Mouse (Mus musculus): ENCODE data around the gene Casr. TPM values are rescaled to one million over a fixed set of nuclear protein-coding genes. Genes with fewer than 3 reads are reported as not detected.

Gene Casr
- polyA plus RNA-seq, 1 experiment from 2014 or later: 0.52 TPM

DNA sequence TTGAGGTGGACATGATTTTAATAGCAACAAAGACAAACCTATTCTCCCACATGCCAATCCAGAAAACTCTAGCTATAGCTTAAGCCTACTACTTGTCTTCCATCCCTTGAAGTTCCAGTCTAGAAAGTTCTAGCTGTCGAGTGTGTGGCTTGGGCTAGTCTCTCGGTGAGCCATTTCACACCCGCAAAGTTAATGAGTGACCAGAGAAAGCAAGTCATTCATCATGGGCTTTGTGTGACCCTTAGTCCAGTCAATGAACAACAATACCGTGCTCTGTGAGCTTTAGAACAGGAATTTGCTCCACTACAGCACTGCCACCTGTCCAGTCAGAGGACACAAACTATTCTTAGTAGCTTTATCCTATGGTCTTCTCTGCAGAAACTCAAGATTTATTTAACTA is 16.6 kb downstream of the Casr start:
- no peak overlapping the region for H3K4me2 ChIP-seq
- 82% methylated on average over 4 of the region's 4 CpGs for WGBS
- no peaks in the 10 kb centered on the region for H3K9me3 ChIP-seq
- no peaks in the 10 kb centered on the region for H3K36me3 ChIP-seq
- no peak overlapping the region for H3K27ac ChIP-seq
- H3K4me1 ChIP-seq: no peaks in the 10 kb centered on the region
- no peak for ATAC-seq (ENCODE audit: insufficient number of reproducible peaks, insufficient read depth, low FRiP score, low TSS enrichment, low read depth)
- H3K4me3 ChIP-seq: no peak overlapping the region
- no peaks in the 10 kb centered on the region for H3K27me3 ChIP-seq
- no peak overlapping the region for H3K9ac ChIP-seq

- H3K9ac ChIP-seq: no peak overlapping the region
- ATAC-seq (ENCODE audit: insufficient number of reproducible peaks, insufficient read depth, low FRiP score, low TSS enrichment, low read depth): no peak
- no peaks in the 10 kb centered on the region for H3K4me1 ChIP-seq
- H3K4me3 ChIP-seq: no peak overlapping the region
- no peak overlapping the region for H3K27ac ChIP-seq
- no peaks in the 10 kb centered on the region for H3K27me3 ChIP-seq
- WGBS: 78% methylated on average over 3 of the region's 3 CpGs
- no peaks in the 10 kb centered on the region for H3K36me3 ChIP-seq
- no peaks in the 10 kb centered on the region for H3K9me3 ChIP-seq
- H3K4me2 ChIP-seq: no peak overlapping the region
These were observed 18.9 kb downstream of the Casr start for GRCm38 (mm10) chr16:36543091-36543490.

DNA sequence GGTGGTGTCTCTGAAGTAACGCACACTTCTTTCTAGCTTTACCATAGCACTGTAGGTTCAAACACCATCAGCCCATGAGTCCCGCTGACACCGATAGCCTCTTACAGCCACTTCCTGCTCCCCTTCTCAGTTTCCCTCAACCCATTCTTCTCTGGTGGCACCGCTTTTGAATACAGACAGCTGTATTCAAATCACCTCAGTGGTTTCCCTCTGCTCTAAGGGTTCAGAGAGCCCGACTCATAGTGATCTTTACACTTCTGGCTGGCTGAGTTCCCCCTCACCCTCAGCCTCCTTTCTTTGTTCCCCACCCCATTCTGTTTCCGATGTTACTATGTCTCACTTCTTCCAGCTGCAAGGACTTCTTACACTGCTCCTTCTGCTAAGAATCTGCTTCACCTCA is 21.1 kb downstream of the Casr start:
- Histone ChIP-seq H3K9me3 (no peaks in the 10 kb centered on the region), H3K4me3 (no peak overlapping the region), H3K36me3 (no peaks in the 10 kb centered on the region), H3K9ac (no peak overlapping the region), H3K27me3 (no peaks in the 10 kb centered on the region), H3K27ac (no peak overlapping the region), H3K4me2 (no peak overlapping the region), H3K4me1 (no peaks in the 10 kb centered on the region)
- no peak for ATAC-seq (ENCODE audit: insufficient number of reproducible peaks, insufficient read depth, low FRiP score, low TSS enrichment, low read depth)
- WGBS: 80% methylated on average over 6 of the region's 6 CpGs

DNA sequence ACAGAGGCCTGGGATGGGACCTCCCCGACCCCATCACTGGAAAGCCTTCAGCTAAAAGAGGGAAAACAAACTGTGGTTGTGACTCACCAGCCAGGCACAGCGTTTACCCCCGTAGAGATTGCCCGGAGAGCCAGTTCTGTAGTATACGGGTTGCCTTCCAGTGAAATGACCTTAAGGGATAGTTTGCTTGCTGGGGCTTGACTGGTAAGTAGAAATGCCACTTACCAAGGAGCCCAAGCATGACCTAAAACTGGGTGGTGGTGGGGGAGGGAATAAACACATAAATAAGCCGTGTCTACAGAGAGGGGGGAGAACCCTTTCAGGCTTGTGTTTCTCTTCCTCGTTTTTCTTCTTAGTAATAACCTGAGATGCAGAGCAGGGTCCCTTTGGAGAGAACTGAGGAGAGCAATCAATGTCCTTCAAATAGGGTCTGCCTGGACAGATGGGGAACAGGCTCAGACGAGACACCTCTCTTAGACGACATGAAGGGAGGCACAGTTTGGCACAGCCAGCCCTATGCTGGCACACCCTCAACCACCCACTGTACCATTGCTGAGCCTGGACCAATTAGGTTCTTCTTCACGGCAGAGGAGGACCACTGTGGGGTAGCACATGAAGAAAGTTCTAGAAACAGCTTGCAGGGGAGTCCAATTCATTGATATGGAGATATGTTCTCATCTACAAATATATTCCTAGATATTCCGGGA is 28.8 kb downstream of the Casr start:
- Histone ChIP-seq H3K4me3 (no peak overlapping the region), H3K4me2 (no peak overlapping the region), H3K9ac (no peak overlapping the region), H3K4me1 (0 out of 2 replicates have a peak, but pooled peaks cover 3% of the 10 kb centered on the region), H3K27ac (no peak overlapping the region; the same call in 1 of the 2 replicates), H3K27me3 (no peaks in the 10 kb centered on the region), H3K36me3 (no peaks in the 10 kb centered on the region), H3K9me3 (no peaks in the 10 kb centered on the region)
- no peak for ATAC-seq (ENCODE audit: insufficient number of reproducible peaks, insufficient read depth, low FRiP score, low TSS enrichment, low read depth)
- 73% methylated on average over 11 of the region's 11 CpGs for WGBS

DNA sequence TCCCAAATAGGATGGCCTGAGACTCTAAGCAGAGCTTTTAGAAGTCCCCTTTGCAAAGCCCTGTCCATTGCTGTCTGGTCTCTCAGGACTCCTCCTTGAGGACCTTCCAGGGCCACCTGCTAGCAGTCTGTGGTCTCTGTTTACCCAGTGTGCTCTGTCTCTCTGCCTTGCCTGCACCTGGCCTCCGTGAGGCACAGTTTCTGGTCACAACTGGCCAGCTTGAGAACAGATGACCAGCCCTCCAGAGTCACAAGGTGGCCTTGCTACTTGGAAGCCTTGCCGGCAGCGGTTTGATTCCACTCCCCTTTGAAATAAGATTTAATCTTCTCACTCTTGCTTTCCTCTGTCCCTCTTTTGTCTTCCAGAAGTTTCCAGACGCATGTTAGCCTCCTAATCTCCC is 29.9 kb downstream of the Casr start:
- Histone ChIP-seq H3K9me3 (no peaks in the 10 kb centered on the region), H3K4me3 (no peak overlapping the region), H3K4me1 (0 out of 2 replicates have a peak, but pooled peaks cover 3% of the 10 kb centered on the region), H3K27me3 (no peaks in the 10 kb centered on the region), H3K27ac (no peak overlapping the region), H3K36me3 (no peaks in the 10 kb centered on the region), H3K4me2 (no peak overlapping the region), H3K9ac (no peak overlapping the region)
- 66% methylated on average over 4 of the region's 4 CpGs for WGBS
- peak; percentile 23; the same call in 1 of the 2 replicates for ATAC-seq (ENCODE audit: insufficient number of reproducible peaks, insufficient read depth, low FRiP score, low TSS enrichment, low read depth)

DNA sequence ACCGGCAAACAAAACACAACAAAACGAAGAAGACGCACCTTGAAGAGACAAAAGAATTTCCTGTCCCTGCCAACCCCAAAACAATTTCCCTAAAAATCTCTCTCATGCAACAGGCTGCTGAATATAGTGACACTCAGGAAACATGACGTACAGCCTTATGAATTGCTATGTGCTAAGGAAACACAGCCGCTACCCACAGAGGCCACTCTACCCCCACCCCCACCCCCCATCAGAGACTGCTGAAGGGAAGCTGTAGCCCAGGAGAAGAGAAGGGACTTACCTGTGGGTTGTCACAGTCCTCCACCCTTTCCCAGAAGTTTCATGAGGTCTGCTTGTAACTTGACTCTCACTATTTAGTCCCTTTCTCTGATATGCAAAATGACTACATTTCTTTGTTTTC is 30.3 kb downstream of the Casr start:
- no peak for ATAC-seq (ENCODE audit: insufficient number of reproducible peaks, insufficient read depth, low FRiP score, low TSS enrichment, low read depth)
- Histone ChIP-seq H3K27me3 (no peaks in the 10 kb centered on the region), H3K4me1 (0 out of 2 replicates have a peak, but pooled peaks cover 3% of the 10 kb centered on the region), H3K9ac (no peak overlapping the region), H3K4me3 (no peak overlapping the region), H3K36me3 (no peaks in the 10 kb centered on the region), H3K27ac (peak overlapping the region; percentile 28; the same call in 1 of the 2 replicates), H3K4me2 (no peak overlapping the region), H3K9me3 (no peaks in the 10 kb centered on the region)
- 72% methylated on average over 5 of the region's 5 CpGs for WGBS

GRCm38 (mm10) chr16:36530566-36531552 is 31.1 kb downstream of the Casr start:
- ATAC-seq (ENCODE audit: insufficient number of reproducible peaks, insufficient read depth, low FRiP score, low TSS enrichment, low read depth): 0 out of 2 replicates have a peak, but pooled peaks have one; percentile 49
- WGBS: 62% methylated on average over 15 of the region's 15 CpGs

GRCm38 (mm10) chr16:36528822-36529221 is 33.1 kb downstream of the Casr start:
- 0 out of 2 replicates have a peak, but pooled peaks cover 3% of the 10 kb centered on the region for H3K4me1 ChIP-seq
- H3K27ac ChIP-seq: no peak overlapping the region
- no peak overlapping the region for H3K9ac ChIP-seq
- H3K9me3 ChIP-seq: no peaks in the 10 kb centered on the region
- ATAC-seq (ENCODE audit: insufficient number of reproducible peaks, insufficient read depth, low FRiP score, low TSS enrichment, low read depth): no peak
- H3K4me3 ChIP-seq: no peak overlapping the region
- H3K36me3 ChIP-seq: no peaks in the 10 kb centered on the region
- 66% methylated on average over 3 of the region's 3 CpGs for WGBS
- no peak overlapping the region for H3K4me2 ChIP-seq
- H3K27me3 ChIP-seq: no peaks in the 10 kb centered on the region

More at GRCm38 (mm10) chr16:36530566-36531552, 31.1 kb downstream of the Casr start:
- Histone ChIP-seq H3K4me1 (0 out of 2 replicates have a peak, but pooled peaks cover 3% of the 10 kb centered on the region), H3K4me3 (no peak overlapping the region), H3K36me3 (no peaks in the 10 kb centered on the region), H3K27ac (peak overlapping the region; percentile 28; the same call in 1 of the 2 replicates), H3K27me3 (no peaks in the 10 kb centered on the region), H3K9ac (no peak overlapping the region), H3K9me3 (no peaks in the 10 kb centered on the region), H3K4me2 (no peak overlapping the region)

DNA sequence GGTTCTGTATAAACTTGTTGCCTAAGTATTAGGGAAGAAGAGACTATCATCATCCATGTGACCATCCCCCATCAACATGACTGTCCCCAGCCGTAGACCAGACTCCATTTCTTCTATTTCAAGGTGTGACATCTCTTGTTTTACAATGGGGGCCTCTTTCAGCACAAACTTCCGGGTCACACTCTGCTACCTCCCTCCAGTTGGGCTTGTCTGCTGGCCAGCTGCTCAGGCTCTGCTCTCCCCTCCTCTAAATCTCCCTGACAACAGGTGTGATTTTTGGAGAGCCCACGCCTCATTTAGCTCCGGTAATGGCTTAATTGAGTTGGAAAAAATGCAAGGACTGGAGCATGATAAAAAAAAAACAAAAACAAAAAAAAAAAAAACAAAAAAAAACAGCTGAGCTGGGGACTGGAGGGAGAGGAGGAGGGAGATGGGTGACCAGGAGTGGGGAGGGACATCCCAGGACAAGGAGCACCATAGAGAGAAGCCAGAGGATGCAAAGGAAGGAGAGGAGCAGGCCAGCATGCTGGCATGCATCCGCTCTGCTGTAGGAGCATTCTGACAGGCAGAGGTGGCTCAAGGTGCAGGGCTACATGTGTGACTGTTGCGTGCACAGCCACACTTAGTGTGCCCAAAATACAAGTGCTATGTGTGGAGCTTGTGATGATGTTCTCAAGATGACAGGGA is 35.2 kb downstream of the Casr start:
- Histone ChIP-seq H3K4me1 (no peaks in the 10 kb centered on the region), H3K9ac (no peak overlapping the region), H3K4me3 (no peak overlapping the region), H3K27me3 (no peaks in the 10 kb centered on the region), H3K27ac (no peak overlapping the region), H3K36me3 (no peaks in the 10 kb centered on the region), H3K9me3 (no peaks in the 10 kb centered on the region), H3K4me2 (no peak overlapping the region)
- no peak for ATAC-seq (ENCODE audit: insufficient number of reproducible peaks, insufficient read depth, low FRiP score, low TSS enrichment, low read depth)
- WGBS: 70% methylated on average over 6 of the region's 6 CpGs

DNA sequence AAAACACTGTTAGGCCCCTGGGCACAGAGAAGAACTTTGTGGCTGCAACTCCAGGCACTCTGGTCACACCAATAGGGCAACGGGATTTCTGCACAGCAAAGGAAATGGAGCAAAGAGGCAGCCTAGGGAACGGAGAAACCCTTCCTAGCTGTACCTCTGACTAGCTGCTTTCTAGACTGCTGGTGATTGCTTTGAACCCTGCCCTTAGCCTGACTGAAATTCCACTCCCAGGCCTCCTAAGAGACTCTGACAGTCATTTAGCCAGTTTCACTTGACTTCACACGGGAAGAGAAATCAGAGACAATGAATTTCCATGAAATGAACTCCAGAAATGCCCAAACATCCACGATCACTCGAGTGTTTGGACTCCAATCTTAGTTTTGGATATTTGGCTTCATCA is 38.8 kb downstream of the Casr start:
- Histone ChIP-seq H3K9me3 (no peaks in the 10 kb centered on the region), H3K4me1 (no peaks in the 10 kb centered on the region), H3K9ac (no peak overlapping the region), H3K27ac (no peak overlapping the region), H3K36me3 (no peaks in the 10 kb centered on the region), H3K4me3 (no peak overlapping the region), H3K4me2 (no peak overlapping the region), H3K27me3 (no peaks in the 10 kb centered on the region)
- no peak for ATAC-seq (ENCODE audit: insufficient number of reproducible peaks, insufficient read depth, low FRiP score, low TSS enrichment, low read depth)
- WGBS: 60% methylated on average over 5 of the region's 5 CpGs

GRCm38 (mm10) chr16:36516355-36516754 is 45.6 kb downstream of the Casr start:
- H3K27ac ChIP-seq: no peak overlapping the region
- H3K4me2 ChIP-seq: no peak overlapping the region
- 73% methylated on average over 2 of the region's 2 CpGs for WGBS
- no peaks in the 10 kb centered on the region for H3K27me3 ChIP-seq
- no peak overlapping the region for H3K4me3 ChIP-seq
- no peaks in the 10 kb centered on the region for H3K4me1 ChIP-seq
- no peak overlapping the region for H3K9ac ChIP-seq
- no peaks in the 10 kb centered on the region for H3K36me3 ChIP-seq
- no peaks in the 10 kb centered on the region for H3K9me3 ChIP-seq
- no peak for ATAC-seq (ENCODE audit: insufficient number of reproducible peaks, insufficient read depth, low FRiP score, low TSS enrichment, low read depth)
